Mouse (Mus musculus) hindbrain, embryonic 15.5 days (tissue): Measurements from ENCODE around the gene Serpinb1b. TPM values are rescaled to one million over a fixed set of nuclear protein-coding genes. Genes with fewer than 3 reads are reported as not detected.

Experiments
- ATAC-seq: fragments of 200-750 bp; cut with Nextera tagmentation; 2 replicates; pipeline ENCODE4 v1.8.0; 2017; ENCODE audit warnings: low read depth, moderate number of reproducible peaks, moderate TSS enrichment; ENCODE audit not compliant: low FRiP score
- H3K27ac ChIP-seq: fragments of 300-500 bp; sonication (generic); replicated peaks from 2 replicates; pipeline ENCODE4 v1.5.1; 2015; ENCODE audit warnings: mild to moderate bottlenecking, inconsistent platforms
- H3K27me3 ChIP-seq: fragments of 300-500 bp; sonication (generic); 2 replicates; pipeline ENCODE4 v1.6.1; 2015; ENCODE audit warnings: control low read depth, inconsistent platforms
- H3K36me3 ChIP-seq: fragments of 300-500 bp; sonication (generic); 2 replicates; pipeline ENCODE4 v1.6.1; 2015; ENCODE audit warnings: control low read depth, inconsistent platforms
- H3K4me1 ChIP-seq: fragments of 300-500 bp; sonication (generic); replicated peaks from 2 replicates; pipeline ENCODE4 v1.6.1; 2015; ENCODE audit warnings: control low read depth, inconsistent platforms
- H3K4me2 ChIP-seq: fragments of 300-500 bp; sonication (generic); 2 replicates; pipeline ENCODE4 v1.6.1; 2015; ENCODE audit warnings: moderate library complexity, mild to moderate bottlenecking, inconsistent platforms
- H3K4me3 ChIP-seq: fragments of 300-500 bp; sonication (generic); 2 replicates; pipeline ENCODE4 v1.5.1; 2015; ENCODE audit warnings: mild to moderate bottlenecking, inconsistent platforms
- H3K9ac ChIP-seq: fragments of 300-500 bp; sonication (generic); 2 replicates; pipeline ENCODE4 v1.6.1; 2015; ENCODE audit warnings: inconsistent platforms
- H3K9me3 ChIP-seq: fragments of 300-500 bp; sonication (generic); 2 replicates; pipeline ENCODE4 v1.6.1; 2016; ENCODE audit warnings: control low read depth, inconsistent platforms
- WGBS: fragments of 180-500 bp; shearing (Covaris S2); methylation state at CpG from one replicate; pipeline ENCODE4 v1.1.7; 2015; 5-methylcytosine and 5-hydroxymethylcytosine counted together
- polyA plus RNA-seq: library from polyadenylated mRNA; unstranded; fragments of >200 nt; fragmentation: Nextera tagmentation; extraction: Ambion mirVana; gene quantifications from 2 replicates; pipeline ENCODE4 v1.2.1, GENCODE M21; 2015

Serpinb1b gene
- polyA plus RNA-seq, 1 experiment from 2014 or later = 25.1 TPM

- no peak overlapping the region for H3K9ac ChIP-seq
- ATAC-seq = no peak
- WGBS = 75% methylated on average over 3 of the region's 3 CpGs
Observed at GRCm38 (mm10) chr13:33113054-33113453, 34.7 kb downstream of the Serpinb1b start.

GRCm38 (mm10) chr13:33137717-33138116 is 59.3 kb downstream of the Serpinb1b start:
- Histone ChIP-seq H3K9ac (no peak overlapping the region), H3K36me3 (no peaks in the 10 kb centered on the region), H3K4me3 (no peak overlapping the region), H3K4me2 (no peak overlapping the region), H3K9me3 (no peaks in the 10 kb centered on the region), H3K4me1 (no peaks in the 10 kb centered on the region), H3K27ac (no peak overlapping the region), H3K27me3 (no peaks in the 10 kb centered on the region)
- WGBS = 90% methylated on average over 2 of the region's 2 CpGs
- ATAC-seq = no peak

More at GRCm38 (mm10) chr13:33113054-33113453, 34.7 kb downstream of the Serpinb1b start:
- Histone ChIP-seq H3K9me3 (no peaks in the 10 kb centered on the region), H3K27me3 (no peaks in the 10 kb centered on the region), H3K4me1 (no peaks in the 10 kb centered on the region), H3K36me3 (no peaks in the 10 kb centered on the region), H3K27ac (no peak overlapping the region), H3K4me2 (no peak overlapping the region), H3K4me3 (no peak overlapping the region)

GRCm38 (mm10) chr13:33141435-33141834 is 63.1 kb downstream of the Serpinb1b start:
- Histone ChIP-seq H3K36me3 (no peaks in the 10 kb centered on the region), H3K4me3 (no peak overlapping the region), H3K4me1 (no peaks in the 10 kb centered on the region), H3K4me2 (no peak overlapping the region), H3K27ac (no peak overlapping the region), H3K9ac (no peak overlapping the region), H3K9me3 (no peaks in the 10 kb centered on the region), H3K27me3 (no peaks in the 10 kb centered on the region)
- no peak for ATAC-seq
- WGBS = 80% methylated on average over 3 of the region's 3 CpGs

Other genes with a start within 250 kb of the Serpinb1b start
- gene Serpinb1a, start 227.4 kb upstream of the Serpinb1b start, polyA plus RNA-seq = 1.7 and 5.8 TPM in 2 replicates
- gene Serpinb1c, start 180.4 kb upstream of the Serpinb1b start, polyA plus RNA-seq = 0.17 TPM in 1 of 2 replicates, not detected in the other
- gene Serpinb6b, start 113.4 kb upstream of the Serpinb1b start, polyA plus RNA-seq = 2.0 and 2.6 TPM in 2 replicates
- 1.8 and 2.2 TPM in 2 replicates for gene Serpinb9, start 75.3 kb upstream of the Serpinb1b start, polyA plus RNA-seq
- 0.45 and 0.57 TPM in 2 replicates for gene Serpinb9b, start 51.2 kb upstream of the Serpinb1b start, polyA plus RNA-seq
- not detected in 2 replicates for gene Serpinb9c, start 81.2 kb downstream of the Serpinb1b start, polyA plus RNA-seq
- gene Serpinb9d, start 114.4 kb downstream of the Serpinb1b start, polyA plus RNA-seq = not detected in 2 replicates
- not detected in 2 replicates for gene Serpinb9e, start 171.0 kb downstream of the Serpinb1b start, polyA plus RNA-seq
- gene Serpinb9f, start 245.5 kb downstream of the Serpinb1b start, polyA plus RNA-seq = not detected in 2 replicates